Mouse (Mus musculus) macrophage (primary cell): ENCODE data around the gene Acp4. TPM values are rescaled to one million over a fixed set of nuclear protein-coding genes. Genes with fewer than 3 reads are reported as not detected.
"Not testable (repeated sequence)": the region's sequence is repeated elsewhere in the genome, so short reads cannot be mapped to it uniquely, and the experiment has no call there.

Experiments
- H3K27ac ChIP-seq: fragments of 350-480 bp; formaldehyde crosslinking; 2 replicates; pipeline ENCODE4 v1.9.0; 2021
- H3K36me3 ChIP-seq: fragments of 350-480 bp; formaldehyde crosslinking; 2 replicates; pipeline ENCODE4 v1.9.0; 2021; ENCODE audit errors: inconsistent target
- H3K4me3 ChIP-seq: fragments of 350-480 bp; formaldehyde crosslinking; 2 replicates; pipeline ENCODE4 v1.9.0; 2021; ENCODE audit errors: inconsistent target
- H3K79me2 ChIP-seq: fragments of 350-480 bp; formaldehyde crosslinking; 2 replicates; pipeline ENCODE4 v1.9.0; 2021; ENCODE audit errors: inconsistent target
- WGBS: methylation state at CpG from one replicate; pipeline ENCODE4 v1.1.7; 2026; ENCODE audit warnings: inconsistent platforms; ENCODE audit not compliant: missing documents; 5-methylcytosine and 5-hydroxymethylcytosine counted together
- polyA plus RNA-seq: library from polyadenylated mRNA; stranded (reverse); fragments of 250-400 nt; gene quantifications from 3 replicates; pipeline ENCODE4 v1.2.4, GENCODE M21; 2018; ENCODE audit warnings: inconsistent platforms

Acp4 gene
- polyA plus RNA-seq, 1 experiment from 2014 or later: not detected

DNA sequence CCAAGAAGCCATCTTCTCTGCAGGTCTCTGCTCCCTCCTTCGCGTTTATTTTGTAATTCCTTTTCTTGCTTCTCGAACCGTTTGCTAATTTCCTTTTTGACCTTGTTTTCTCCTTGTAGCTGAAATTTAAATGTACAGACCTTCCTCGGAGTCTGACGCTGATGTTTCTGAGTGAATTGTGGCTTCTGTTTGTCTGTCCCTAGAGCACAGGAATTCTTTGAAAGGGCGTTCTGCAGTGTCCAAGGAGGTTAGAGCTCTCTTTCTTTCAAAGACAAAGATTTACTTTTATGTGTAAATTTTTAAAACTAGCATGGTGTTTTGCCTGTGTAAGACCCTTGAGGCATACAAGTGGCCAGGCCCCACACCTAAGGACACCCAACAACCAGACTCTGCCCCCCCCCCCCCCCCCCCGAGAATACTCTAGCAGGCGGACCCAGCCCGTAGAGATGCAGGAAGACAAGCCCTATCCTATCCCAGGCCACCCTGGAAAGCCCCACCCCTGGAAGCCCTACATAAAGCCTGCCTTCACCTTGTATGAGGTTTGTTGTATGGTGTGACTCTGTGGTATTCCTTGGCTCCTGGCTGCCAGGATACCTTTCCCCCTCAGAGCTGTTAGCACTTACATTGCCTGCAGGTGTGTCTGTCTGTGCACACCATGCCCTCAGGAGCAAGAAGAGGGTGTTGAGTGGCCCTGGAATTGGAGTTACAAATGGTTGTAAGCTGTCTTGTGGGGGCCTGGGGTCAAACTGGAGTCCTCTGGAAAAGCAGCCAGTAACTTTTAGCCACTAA is 19.5 kb upstream of the Acp4 start:
- Histone ChIP-seq H3K27ac (no peak overlapping the region), H3K4me3 (no peak overlapping the region), H3K79me2 (no peaks in the 10 kb centered on the region), H3K36me3 (no peaks in the 10 kb centered on the region)
- WGBS: 85% methylated on average over 7 of the region's 10 CpGs

DNA sequence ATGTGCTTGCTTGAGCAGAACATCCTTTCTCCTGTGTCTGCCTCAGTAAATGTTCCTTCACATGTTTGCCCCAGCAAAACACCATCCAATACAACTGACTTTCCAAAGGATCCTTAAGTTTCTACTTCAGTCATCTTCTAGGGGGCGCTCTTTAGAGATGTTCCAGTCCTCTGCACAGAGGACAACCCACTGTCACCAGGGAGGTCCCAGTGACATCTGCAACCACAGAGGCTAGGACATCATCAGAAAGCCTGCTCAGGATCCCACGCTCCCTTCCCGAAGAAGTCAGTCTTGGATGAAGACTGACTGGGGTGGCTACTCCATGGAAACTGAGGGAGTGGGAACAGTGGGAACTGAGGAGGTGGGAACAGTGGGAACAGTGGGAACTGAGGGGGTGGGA is 18.4 kb upstream of the Acp4 start:
- 85% methylated on average over 3 of the region's 3 CpGs for WGBS
- Histone ChIP-seq H3K36me3 (no peaks in the 10 kb centered on the region), H3K4me3 (no peak overlapping the region), H3K79me2 (no peaks in the 10 kb centered on the region), H3K27ac (no peak overlapping the region)

DNA sequence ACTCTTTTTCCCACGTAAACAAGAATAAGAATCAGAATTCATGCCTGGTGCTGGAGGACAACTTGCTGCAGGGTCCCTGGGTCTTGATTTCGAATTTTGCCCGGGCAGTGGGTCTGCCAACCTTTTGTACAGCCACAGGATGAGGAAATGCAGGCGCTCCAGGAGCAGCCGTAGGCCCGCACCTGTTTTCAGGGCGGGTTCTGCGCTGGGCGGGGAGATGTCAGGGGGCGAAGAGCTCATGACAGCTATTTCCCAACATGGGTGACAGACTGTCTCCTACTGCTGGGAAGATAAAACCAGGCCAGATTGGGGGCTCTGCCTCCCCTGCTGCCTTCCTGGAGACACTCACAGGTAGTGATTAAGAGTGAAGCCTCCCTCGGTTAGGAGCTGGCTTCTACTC is 16.9 kb upstream of the Acp4 start:
- Histone ChIP-seq H3K27ac (no peak overlapping the region), H3K36me3 (no peaks in the 10 kb centered on the region), H3K4me3 (no peak overlapping the region), H3K79me2 (no peaks in the 10 kb centered on the region)
- WGBS: 69% methylated on average over 11 of the region's 11 CpGs

DNA sequence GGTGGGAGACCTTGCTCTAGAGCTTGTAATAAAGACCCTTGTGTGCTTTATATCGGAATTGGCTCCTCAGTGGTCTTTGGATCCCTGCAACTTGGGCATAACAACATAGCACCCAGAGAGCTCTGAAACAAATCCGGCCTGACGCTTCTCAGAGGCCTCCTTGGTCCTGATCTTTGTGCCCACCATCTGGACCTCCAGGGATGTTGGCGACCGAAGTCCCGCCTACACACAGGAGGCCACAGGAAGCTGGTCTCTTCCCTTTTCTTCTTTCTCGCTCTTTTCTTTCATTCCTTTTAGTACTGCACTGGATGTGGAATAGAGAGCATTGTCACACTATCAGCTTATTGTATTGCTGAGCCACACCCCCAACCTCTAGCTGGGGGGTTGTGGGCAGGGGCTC is 16.3 kb upstream of the Acp4 start:
- no peaks in the 10 kb centered on the region for H3K36me3 ChIP-seq
- no peak overlapping the region for H3K4me3 ChIP-seq
- no peak overlapping the region for H3K27ac ChIP-seq
- no peaks in the 10 kb centered on the region for H3K79me2 ChIP-seq
- WGBS: 74% methylated on average over 7 of the region's 7 CpGs

DNA sequence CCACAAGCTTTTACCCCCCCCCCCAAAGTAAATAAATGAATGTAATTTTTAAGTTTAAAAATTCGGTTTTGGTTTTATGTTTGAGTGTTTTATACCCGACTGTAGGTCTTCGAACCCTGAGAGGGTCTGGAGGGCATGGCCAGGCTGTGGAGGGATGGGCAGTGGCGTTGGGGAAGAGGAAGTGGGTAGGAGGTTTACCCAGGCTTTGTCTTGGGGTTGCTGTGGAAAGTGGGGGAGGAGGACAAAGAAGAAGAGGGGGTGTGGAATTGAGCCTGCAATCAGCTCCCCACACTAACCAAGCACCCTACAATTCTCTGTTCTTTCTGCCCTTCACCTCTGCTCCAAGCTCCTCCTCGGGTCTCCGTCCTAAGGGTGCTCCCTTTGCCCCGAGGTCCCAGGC is 15.4 kb upstream of the Acp4 start:
- whole genome bisulfite sequencing: 60% methylated on average over 7 of the region's 7 CpGs
- H3K27ac ChIP-seq: no peak overlapping the region

DNA sequence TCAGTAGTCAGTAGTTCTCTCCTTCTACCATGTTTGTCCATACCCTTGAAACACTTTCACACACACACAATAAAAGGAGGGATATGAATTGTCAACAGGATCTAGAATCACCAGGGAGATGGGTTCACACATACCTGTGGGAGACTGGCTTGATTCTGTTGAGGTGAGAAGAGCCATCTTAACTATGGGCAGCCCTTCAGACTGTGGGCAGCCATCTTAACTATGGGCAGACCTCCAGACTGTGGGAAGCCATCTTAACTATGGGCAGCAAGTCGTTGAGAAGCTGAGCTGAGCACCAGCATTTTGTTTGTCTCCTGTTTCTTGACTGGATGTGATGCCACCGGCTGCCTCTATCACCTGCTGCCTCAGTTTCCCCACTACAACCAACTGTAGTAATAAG is 14.1 kb upstream of the Acp4 start:
- WGBS: 82% methylated on average over 2 of the region's 2 CpGs
- Histone ChIP-seq H3K27ac (no peak overlapping the region), H3K79me2 (no peaks in the 10 kb centered on the region)

More for the DNA sequence above, 15.4 kb upstream of the Acp4 start:
- H3K36me3 ChIP-seq: no peaks in the 10 kb centered on the region
- no peaks in the 10 kb centered on the region for H3K79me2 ChIP-seq
- no peak overlapping the region for H3K4me3 ChIP-seq

DNA sequence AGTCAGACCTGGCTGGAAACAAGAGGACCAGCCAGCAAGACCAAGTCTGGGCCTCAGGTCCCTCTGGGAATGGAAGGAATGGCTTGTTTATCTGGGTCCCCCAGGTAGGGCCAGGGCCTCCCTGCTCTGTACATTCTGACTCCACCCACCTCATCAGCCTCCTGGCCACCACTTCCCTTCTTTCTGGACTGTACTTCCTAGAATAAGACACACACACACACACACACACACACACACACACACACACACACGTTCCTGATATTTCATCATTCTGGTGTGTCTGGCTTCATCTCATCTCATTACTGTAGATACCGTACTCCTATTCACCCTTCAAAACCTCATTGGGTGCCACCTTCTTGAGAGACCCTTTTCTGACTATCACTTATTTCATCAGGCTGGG is 12.2 kb upstream of the Acp4 start:
- WGBS: 35% methylated on average over 2 of the region's 2 CpGs
- no peaks in the 10 kb centered on the region for H3K36me3 ChIP-seq
- H3K79me2 ChIP-seq: no peaks in the 10 kb centered on the region
- H3K4me3 ChIP-seq: no peak overlapping the region
- H3K27ac ChIP-seq: no peak overlapping the region

More for the DNA sequence above, 14.1 kb upstream of the Acp4 start:
- Histone ChIP-seq H3K36me3 (no peaks in the 10 kb centered on the region), H3K4me3 (no peak overlapping the region)

DNA sequence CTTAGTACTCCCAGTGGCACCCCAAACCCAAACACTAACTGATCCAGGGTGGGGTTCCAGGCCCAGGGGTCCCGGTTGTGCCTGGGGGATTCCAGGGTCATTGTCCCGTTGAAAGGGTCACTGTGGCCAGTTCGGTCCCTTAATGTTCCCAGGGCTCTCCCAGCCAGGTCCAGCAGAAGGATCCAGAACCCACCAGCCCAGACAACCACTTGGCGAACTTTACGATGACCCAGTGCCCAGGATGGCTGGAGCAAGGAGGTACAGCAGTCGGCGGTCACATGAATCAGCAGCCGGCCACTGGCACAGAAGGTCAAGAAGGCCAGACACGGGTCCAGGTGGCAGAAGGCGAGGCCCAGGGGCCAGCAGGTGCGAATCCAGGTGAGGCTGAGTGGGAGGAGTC is 10.9 kb upstream of the Acp4 start:
- H3K36me3 ChIP-seq: no peaks in the 10 kb centered on the region
- no peak overlapping the region for H3K27ac ChIP-seq
- no peak overlapping the region for H3K4me3 ChIP-seq
- 85% methylated on average over 11 of the region's 11 CpGs for WGBS
- no peaks in the 10 kb centered on the region for H3K79me2 ChIP-seq

DNA sequence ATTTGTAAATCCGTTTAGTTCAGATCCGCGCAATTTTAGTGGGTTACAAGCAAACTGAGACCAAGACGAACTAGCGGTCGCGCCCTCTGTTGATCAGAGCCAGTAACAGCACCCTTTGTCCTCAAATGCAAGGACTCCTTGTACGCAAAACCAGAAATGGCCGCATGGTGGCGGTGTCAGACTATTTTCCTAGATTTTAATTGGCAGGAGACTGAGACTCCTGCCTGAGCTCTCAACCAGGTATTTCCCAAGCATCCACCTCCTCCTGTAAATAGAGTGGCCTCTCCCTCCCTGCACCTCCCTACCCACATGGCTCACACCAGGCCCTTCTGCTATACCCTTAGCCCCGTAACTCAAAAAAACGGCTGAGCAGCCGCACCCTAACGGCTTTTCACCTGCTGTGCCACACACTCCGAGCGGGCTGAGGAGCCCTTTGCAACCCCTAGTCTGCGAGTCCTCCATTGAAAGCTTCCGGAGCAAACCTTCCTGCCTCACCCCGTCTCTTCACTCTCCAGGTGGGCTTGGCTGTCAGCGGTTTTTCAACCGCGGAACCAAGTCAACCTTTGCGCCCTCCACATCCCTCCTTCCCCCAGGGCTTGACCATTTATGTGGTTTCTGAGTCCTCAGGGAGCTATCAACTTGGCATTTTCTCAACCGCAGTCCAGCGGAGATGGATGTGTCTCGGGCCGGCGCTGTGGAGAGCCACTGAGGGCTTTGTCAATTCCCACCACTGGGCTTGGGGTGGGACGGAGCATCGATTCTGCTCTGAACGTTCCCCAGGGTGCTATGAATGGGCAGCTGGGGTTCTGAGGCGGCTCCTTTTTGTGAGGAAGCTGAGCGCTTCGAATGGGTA is 5.8 kb upstream of the Acp4 start:
- Histone ChIP-seq H3K4me3 (no peak overlapping the region), H3K27ac (no peak overlapping the region), H3K36me3 (no peaks in the 10 kb centered on the region), H3K79me2 (no peaks in the 10 kb centered on the region)
- WGBS: 4% methylated on average over 34 of the region's 34 CpGs

DNA sequence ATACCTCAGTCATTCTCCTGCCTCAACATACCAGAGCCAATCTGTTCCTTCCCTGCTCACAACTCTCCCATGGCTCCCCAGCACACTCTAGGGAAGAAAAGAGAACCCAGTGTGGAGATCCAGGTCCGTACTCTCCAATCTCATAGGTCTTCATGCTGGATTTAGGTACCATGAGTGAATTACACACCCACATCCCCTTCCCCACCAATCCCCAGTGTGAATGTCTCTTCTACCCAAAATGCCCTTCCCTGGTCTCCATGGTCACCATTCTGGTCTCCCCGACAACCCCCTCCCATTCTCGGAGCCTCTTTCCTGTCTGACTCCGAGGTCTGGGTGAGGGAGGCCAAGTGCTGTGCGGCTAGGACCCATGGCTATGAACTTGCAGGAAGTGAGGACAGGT is 4.0 kb upstream of the Acp4 start, which contains the start of gene Gm15517:
TSS of gene Gm15517 (plus strand) at position 301 of the 400 bp plus-strand sequence.
- no peaks in the 10 kb centered on the region for H3K79me2 ChIP-seq
- 34% methylated on average over 5 of the region's 5 CpGs for WGBS

DNA sequence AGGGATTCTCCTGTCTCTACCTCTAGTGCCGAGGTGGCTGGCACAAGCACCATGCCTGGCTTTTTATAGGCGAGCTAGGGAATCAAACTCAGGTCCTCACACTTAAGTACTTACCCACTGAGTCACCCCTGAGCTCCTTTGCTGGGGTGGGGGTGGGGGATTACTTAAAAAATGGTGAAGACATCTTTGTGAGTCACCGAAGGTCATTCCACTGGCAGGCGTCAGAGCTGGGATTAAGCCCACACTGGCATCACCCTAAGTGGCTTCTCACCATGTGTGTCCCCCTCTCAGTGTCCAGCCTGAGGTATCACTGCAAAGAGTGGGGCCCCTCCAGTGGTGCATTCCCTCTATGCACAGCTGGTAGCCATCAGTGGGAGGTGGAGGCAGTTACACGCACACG is 3.2 kb upstream of the Acp4 start:
- Histone ChIP-seq H3K36me3 (no peaks in the 10 kb centered on the region), H3K79me2 (no peaks in the 10 kb centered on the region), H3K4me3 (no peak overlapping the region), H3K27ac (no peak overlapping the region)
- WGBS: 80% methylated on average over 5 of the region's 6 CpGs

More for the DNA sequence above, 4.0 kb upstream of the Acp4 start, which contains the start of gene Gm15517:
- H3K4me3 ChIP-seq: no peak within 1 kb of the TSS
- H3K36me3 ChIP-seq: no peaks in the 10 kb centered on the region
- no peak within 1 kb of the TSS for H3K27ac ChIP-seq

DNA sequence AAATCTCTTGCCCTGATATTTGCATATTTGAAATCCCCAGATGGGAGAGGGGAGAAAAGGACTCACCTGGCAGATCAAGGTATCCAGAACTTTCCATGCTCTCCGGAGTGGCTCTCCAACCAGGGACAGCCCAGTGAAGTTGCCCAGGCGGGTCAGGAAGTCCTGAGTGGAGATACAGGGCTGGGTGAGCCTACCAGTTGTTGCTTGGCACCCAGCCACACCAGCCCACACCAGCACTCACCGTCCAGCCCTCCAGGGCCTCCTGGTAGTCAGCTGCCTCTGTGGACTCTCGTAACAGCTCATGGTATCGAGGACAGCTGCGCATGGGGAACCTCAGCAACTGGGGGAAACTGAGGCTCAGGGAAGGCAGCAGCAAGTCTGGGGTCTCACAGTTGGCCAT is 2.2 kb downstream of the Acp4 start:
- no peak overlapping the region for H3K27ac ChIP-seq
- H3K4me3 ChIP-seq: no peak overlapping the region
- peaks cover 9% of the 10 kb centered on the region; the same call in 1 of the 2 replicates for H3K36me3 ChIP-seq
- 71% methylated on average over 6 of the region's 6 CpGs for WGBS
- no peaks in the 10 kb centered on the region for H3K79me2 ChIP-seq

DNA sequence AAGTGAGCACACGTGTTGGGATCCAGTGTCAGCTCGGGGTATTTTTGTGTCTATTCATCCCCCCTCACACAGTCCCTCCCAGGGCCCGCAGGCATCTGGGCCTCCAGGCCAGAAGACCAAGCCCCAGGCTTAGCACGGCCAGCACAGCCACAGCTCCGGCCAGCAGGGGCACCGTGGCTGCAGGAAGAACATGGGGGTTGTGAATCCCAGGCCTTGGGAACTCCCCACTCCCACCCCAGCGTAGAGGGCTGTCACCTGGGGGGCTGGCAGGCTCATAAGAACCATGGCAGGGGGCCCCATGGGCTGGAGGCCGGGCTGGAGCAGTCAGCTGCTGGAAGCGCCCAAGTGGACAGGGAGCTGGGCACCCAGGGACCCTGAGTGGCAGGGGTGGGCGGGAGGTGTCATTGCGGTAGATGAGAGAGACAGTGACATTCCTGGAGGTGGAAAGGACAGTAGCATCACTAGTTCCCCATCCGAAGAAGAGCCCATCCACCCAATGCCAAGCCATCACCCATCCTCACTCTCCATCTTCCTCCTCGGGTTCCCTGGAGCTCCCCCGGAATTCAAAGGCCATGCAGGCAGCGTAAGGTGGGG is 4.1 kb downstream of the Acp4 start:
- peaks cover 17% of the 10 kb centered on the region; the same call in 1 of the 2 replicates for H3K36me3 ChIP-seq
- peaks cover 10% of the 10 kb centered on the region for H3K79me2 ChIP-seq
- H3K27ac ChIP-seq: no peak overlapping the region
- 86% methylated on average over 15 of the region's 15 CpGs for WGBS
- no peak overlapping the region for H3K4me3 ChIP-seq

DNA sequence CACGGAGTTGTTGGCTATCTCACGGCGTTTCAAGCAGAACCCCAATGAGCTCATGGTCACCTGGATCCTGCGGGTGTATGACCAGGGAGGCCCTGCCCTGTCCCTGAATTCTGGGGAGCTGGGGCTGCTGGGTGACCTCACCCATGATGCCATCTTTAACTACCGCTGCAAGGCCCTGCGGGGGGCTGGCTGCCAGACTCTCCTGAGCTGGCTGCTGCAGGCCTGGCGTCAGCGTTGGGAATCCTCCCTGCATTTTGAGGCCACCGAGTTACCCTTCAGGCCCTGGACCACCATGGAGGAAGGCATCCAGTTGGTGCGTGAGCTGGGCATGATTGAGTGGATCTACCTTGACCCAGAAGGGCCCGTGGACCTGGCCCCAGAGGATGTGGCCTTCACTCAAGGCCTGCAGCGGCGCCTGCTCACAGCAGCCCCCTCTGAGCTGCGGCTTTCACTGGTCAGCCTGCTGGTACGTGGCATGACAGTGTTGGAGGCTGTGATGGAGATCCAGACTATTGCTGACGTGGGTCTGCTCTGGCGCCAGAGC is 6.4 kb downstream of the Acp4 start:
- H3K4me3 ChIP-seq, H3K27ac ChIP-seq: not testable (repeated sequence)
- 95% methylated on average over 14 of the region's 17 CpGs for WGBS
- Histone ChIP-seq H3K36me3 (peaks cover 17% of the 10 kb centered on the region; the same call in 1 of the 2 replicates), H3K79me2 (peaks cover 28% of the 10 kb centered on the region)
